Mouse (Mus musculus) cerebellum, postnatal 25 days (tissue): Measurements from ENCODE around the gene Slc7a10.

ENCODE experiments used
- DNase-seq, 2 experiments: peaks; one replicate each; pipeline ENCODE4 v3.0.0; 2021; ENCODE audit warnings: mixed read lengths in 2 of 2

The Slc7a10 gene

GRCm38 (mm10) chr7:35185889-35186569 lies at the start of gene Slc7a10:
Gene Slc7a10, plus strand, starts transcription at chr7:35186385.
- DNase-seq = peak in 1 of 2 experiments; percentile 43

DNA sequence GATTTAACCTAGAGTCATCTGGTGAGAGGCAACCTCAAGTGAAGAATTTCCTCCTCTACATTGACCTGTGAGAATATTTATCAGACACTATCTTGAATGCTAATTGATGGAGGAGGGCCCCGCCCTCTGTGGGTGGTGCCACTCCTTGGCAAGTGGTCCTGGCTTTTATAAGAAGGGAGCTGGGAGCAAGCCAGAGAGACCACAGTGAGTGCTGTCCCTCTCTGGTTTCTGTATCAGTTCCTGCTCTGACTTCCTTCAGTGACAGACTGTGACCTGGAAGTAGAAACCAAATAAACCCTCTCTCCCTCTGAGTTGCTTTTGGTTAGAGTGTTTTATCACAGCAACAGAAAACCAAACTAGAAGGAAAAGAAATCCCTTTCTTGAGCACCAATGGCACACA lies 48.7 kb upstream of the Slc7a10 start:
- DNase-seq = no peak

DNA sequence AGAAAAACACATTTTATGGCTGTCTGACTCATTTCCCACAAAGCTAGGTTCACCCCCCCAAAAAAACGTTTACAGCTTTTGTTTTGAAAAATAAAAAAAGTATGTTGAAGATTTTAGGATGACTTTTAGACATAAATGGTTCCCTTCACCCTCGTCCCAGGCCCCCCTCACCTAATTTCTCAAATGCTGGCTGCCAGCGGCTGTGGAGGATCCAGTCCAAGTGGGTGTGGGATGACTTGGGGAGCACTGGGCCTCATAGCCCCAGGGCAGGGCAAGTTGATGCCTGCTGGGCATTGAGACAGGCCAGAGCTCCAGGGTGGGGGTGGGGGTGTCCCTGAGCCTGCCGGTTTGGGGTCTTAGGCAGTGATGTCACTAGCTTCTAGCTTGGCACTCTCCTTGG lies 47.7 kb upstream of the Slc7a10 start:
- no peak for DNase-seq

DNA sequence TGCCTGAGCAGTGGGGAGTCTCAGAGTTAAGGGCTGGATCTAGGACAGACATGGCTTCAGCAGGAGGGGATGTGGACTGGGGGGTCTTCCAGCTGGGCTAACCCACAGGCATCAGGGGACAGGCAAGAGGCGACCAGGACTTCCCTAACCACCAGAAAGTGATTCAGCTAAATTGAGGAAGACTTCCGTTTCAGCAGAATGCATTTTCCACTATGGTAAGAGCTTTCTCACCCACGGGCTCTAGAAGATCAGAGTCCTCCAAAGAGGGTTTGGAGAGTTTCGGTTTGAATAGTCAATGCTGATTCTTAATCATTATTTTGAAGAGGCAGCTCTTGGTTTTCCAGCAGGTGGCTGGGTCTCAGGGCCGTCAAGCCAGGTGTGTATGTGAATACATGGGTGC lies 46.3 kb upstream of the Slc7a10 start:
- DNase-seq = no peak

DNA sequence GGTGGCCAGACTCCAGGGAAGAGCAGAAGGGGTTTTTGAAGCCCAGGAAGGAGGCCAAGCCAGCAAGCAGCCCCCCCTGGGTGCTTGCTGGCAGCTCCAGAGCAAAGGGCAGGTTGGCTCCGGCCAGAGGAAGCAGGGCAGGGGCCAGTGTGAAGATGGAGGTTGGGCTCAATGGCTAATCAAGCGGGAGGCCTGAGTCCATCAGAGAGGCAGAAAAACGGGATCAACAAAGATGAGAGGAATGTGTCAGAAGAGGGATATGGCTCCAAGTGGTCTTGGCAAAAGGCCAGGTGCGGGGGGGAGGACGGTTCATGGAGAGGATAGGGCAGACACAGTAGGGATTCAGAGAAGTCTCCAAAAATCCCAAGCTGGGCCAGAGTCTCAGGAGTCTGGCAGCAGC lies 44.7 kb upstream of the Slc7a10 start:
- peak; percentile 29 to 46 for DNase-seq

DNA sequence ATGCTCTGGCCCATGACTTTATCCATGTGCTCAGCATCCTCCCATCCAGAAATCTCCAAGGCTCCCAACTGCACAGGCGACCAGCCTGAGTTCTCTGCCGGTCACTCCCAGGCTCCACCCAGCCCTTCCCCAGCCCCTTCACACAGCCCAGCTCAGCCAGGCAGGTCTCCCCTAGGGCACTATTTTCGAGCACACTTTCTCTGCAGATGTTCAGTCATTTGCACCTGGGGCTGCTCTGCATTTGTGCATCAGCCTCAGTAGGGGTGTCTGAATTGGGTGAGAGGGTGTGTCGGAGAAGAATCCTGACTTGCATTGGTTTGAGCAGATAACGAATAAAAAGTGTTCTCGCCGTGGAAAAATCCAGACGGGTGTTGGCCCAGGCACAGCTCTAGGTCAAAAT lies 43.7 kb upstream of the Slc7a10 start:
- no peak for DNase-seq

GRCm38 (mm10) chr7:35143864-35144618 lies 42.1 kb upstream of the Slc7a10 start:
- no peak for DNase-seq

DNA sequence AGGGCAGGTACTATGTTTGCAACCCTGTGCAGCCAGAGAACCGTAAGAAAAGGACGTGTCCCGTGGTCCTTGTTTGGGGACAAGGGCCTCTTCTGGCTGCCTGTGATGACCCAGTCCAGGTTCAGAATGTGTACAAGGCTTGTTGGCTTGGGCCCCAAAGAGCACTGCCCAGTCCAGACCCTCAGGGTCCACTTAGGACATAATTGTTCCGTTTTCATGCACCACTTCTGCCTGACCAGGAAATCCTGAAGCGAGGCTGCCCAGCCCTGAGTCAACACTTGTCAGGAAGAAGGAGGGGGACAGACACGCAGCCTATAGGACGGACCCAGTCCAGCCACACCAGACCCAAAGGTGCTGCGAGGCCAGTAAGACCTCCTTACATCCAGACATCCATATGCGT lies 41.1 kb upstream of the Slc7a10 start:
- no peak for DNase-seq

DNA sequence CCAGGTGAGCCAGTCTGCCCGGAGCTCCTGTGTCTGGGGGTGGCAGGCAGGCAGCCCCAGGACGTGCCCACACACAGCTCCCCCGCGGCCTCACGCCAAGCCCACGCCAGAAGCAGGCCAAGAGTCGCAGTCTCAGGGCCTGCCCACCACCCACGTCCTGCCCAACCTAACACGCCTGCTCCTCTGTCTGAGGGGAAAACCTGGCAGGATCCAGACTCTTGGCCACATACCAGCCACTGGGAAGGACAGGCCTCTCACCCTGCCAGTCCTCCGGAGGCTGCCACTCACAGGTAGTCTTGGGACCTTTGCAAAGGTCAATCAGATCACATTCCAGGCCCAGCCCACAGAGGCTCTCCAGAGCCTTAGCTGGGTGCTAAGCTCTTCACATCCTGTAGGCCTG lies 39.9 kb upstream of the Slc7a10 start:
- DNase-seq = peak in 1 of 2 experiments; percentile 23

GRCm38 (mm10) chr7:35149616-35150433 lies 36.4 kb upstream of the Slc7a10 start:
- DNase-seq = no peak

DNA sequence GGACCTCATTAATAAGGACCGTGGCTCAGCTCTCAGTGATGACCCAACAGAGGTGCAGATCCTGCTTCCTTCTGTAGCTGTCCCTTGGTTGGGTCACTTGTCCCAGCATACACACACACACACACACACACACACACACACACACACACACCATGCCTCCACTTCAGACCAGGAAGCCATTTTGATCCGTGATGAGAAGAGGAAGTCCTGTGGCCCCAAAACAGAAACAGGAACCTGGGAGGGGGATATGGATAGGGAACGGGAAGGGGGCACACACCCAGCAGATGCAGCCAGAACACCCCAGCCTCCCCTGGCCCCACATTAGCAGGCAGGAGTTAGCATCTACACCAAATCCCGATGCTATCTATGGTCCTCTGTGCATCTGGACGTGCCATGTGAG lies 35.3 kb upstream of the Slc7a10 start:
- DNase-seq = no peak

GRCm38 (mm10) chr7:35154449-35154848 lies 31.7 kb upstream of the Slc7a10 start:
- DNase-seq = no peak

DNA sequence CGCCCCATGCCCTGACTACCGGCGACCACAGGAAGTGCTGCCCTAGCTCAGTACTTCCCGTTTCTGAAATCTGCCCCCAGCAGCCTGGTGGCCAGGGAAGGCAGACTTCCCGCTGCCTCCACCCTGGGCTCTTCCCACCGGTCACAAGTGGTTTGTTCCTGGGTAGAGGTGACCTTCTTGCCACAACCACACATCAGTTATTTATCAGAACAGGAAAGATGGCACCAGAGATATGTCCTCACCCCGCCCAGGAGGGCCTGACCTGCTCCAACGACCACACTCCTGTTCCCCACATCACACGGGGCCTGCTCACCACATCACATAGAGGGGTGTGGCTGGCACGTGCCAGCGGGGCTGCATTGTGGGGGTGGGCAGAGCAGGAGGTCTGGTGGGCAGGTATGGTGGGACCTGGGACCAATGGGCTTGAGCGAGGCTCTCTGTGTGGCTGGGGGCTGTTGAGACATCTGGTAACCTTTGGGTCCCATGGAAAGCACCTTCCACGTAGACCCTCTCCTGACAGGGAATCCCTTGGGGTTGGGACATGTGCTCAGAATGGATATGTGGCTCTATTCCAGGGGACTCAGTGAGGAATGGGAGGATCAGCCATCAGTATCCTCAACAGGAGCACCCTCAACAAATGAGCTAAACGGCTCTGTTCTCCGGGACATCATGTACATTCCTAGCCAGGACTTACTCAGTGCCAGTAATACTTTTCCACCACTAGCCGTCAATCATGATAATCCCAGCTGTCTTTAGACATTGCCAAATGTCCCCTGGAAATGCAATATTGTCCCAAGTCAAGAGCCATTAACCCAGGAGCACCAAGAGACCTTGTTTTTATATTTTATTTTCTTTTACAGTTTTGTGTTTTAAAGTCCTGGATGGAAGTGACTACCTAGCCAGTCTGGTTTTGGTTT lies 29.4 kb upstream of the Slc7a10 start:
- DNase-seq = no peak

- DNase-seq = no peak
These were observed 28.7 kb upstream of the Slc7a10 start for GRCm38 (mm10) chr7:35157512-35157911.

DNA sequence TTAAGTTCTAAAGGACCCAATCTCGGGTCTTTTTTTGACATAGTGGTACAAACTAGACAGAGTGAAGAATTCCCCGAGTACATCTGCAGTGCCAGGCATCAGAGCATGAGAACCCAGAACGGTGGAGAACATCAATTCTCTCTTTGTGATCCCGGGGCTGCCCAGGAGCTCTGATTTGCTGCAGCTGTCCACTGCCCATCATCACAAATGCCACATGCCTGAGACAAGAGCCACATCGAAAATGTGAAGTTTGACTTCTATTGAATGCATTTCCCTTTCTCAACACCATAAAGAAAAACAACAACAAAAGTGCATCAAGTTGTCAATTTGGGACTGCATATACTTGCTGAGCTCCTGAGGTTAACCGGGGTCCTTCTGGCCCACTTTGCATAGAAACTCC lies 23.7 kb upstream of the Slc7a10 start:
- DNase-seq = no peak

GRCm38 (mm10) chr7:35163600-35163999 lies 22.6 kb upstream of the Slc7a10 start:
- DNase-seq = peak in 1 of 2 experiments; percentile 28

DNA sequence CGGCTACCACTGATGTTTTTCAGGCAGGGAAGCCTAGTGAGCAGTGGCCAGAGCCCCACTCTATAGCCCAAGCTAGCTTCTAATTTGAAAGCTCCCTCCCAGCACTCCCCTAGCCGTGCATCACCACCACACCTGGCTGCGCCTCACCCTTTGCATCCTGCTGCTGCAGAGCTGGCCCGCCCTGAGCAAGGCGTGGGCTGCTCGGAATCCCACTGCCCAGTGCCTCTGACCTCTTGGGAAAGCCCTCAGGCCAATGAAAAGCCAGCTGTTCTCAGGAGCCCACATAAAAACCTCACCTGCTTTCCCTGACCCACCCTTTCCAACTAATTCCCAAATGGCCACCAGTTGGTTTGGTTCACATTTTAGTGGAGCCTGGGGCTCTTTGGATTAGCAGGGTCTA lies 22.1 kb upstream of the Slc7a10 start:
- DNase-seq = no peak

- no peak for DNase-seq
These were observed 19.2 kb upstream of the Slc7a10 start for GRCm38 (mm10) chr7:35166988-35167387.

DNA sequence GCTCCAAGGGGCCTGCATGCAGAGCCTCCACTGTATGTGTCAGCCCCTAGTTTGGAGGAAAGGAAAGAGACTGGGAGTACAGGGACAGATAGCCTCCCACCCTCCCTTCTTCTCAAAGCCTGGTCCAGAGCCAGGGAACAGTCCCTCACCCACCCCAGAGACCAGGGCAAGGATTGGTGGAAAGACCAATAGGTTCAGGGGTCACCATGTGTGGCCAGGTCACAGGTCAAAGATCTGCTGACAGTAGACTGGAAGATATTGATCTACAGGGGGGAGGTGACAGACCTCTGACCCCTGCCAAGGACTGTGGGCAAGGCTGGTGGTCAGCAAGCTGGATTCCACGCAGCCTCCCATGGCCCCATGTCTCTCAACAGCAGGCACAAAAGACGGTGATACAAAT lies 18.3 kb upstream of the Slc7a10 start:
- no peak for DNase-seq

GRCm38 (mm10) chr7:35169341-35169740 lies 16.8 kb upstream of the Slc7a10 start:
- peak; percentile 88 to 93 for DNase-seq

- peak; percentile 69 to 86 for DNase-seq
These were observed 14.3 kb upstream of the Slc7a10 start for GRCm38 (mm10) chr7:35171867-35172382.

GRCm38 (mm10) chr7:35172519-35172918 lies 13.7 kb upstream of the Slc7a10 start:
- no peak for DNase-seq
